Mouse (Mus musculus) limb, embryonic 14.5 days (tissue): ENCODE measurements around the gene Tcl1. TPM values are rescaled to one million over a fixed set of nuclear protein-coding genes. Genes with fewer than 3 reads are reported as not detected.
A peak's percentile ranks its signal among the peaks of the same experiment; 100 is the strongest.

Experiments
- ATAC-seq: fragments of 200-750 bp; cut with Nextera tagmentation; 2 replicates; pipeline ENCODE4 v1.8.0; 2017; ENCODE audit warnings: low read depth, moderate number of reproducible peaks, moderate TSS enrichment; ENCODE audit not compliant: low FRiP score
- DNase-seq: peaks from one replicate; pipeline ENCODE4 v3.0.0-alpha.2; 2015; ENCODE audit warnings: low spot score
- H3K27ac ChIP-seq: fragments of 300-500 bp; sonication (generic); replicated peaks from 2 replicates; pipeline ENCODE4 v1.5.1; 2014; ENCODE audit warnings: low read depth, mild to moderate bottlenecking, low read length, moderate library complexity, mixed read lengths
- H3K27me3 ChIP-seq: fragments of 300-500 bp; sonication (generic); 2 replicates; pipeline ENCODE4 v1.6.1; 2014; ENCODE audit warnings: low read length, mixed read lengths; ENCODE audit not compliant: control insufficient read depth, insufficient read depth
- H3K36me3 ChIP-seq: fragments of 300-500 bp; sonication (generic); 2 replicates; pipeline ENCODE4 v1.6.1; 2014; ENCODE audit warnings: mild to moderate bottlenecking, low read length, moderate library complexity, mixed read lengths; ENCODE audit not compliant: control insufficient read depth, insufficient read depth
- H3K4me1 ChIP-seq: fragments of 300-500 bp; sonication (generic); 2 replicates; pipeline ENCODE4 v1.6.1; 2014; ENCODE audit warnings: antibody characterized with exemption, low read length, mixed read lengths; ENCODE audit not compliant: control insufficient read depth, insufficient read depth
- H3K4me2 ChIP-seq: fragments of 300-500 bp; sonication (generic); replicated peaks from 2 replicates; pipeline ENCODE4 v1.6.1; 2014; ENCODE audit warnings: low read depth, mild to moderate bottlenecking, low read length, moderate library complexity; ENCODE audit not compliant: severe bottlenecking
- H3K4me3 ChIP-seq: fragments of 300-500 bp; sonication (generic); replicated peaks from 2 replicates; pipeline ENCODE4 v1.5.1; 2014; ENCODE audit warnings: low read length
- H3K9ac ChIP-seq: fragments of 300-500 bp; sonication (generic); 2 replicates; pipeline ENCODE4 v1.6.1; 2014; ENCODE audit warnings: mild to moderate bottlenecking, low read depth, low read length, moderate library complexity; ENCODE audit not compliant: severe bottlenecking
- H3K9me3 ChIP-seq: fragments of 300-500 bp; sonication (generic); 2 replicates; pipeline ENCODE4 v1.6.1; 2016; ENCODE audit warnings: low read length; ENCODE audit not compliant: control insufficient read depth
- POLR2A ChIP-seq: fragments of 200-500 bp; IDR thresholded peaks from 2 replicates; pipeline ENCODE4 v1.8.0; 2012; ENCODE audit warnings: inconsistent platforms, mild to moderate bottlenecking, moderate library complexity, borderline replicate concordance; ENCODE audit not compliant: insufficient read depth, insufficient read length; ENCODE audit errors: extremely low read depth
- WGBS: fragments of 180-500 bp; shearing (Covaris S2); extraction: QIAGEN DNeasy Blood & Tissue Kit; methylation state at CpG from one replicate; pipeline ENCODE4 v1.1.7; 2014; 5-methylcytosine and 5-hydroxymethylcytosine counted together
- polyA plus RNA-seq, 2 experiments: library from polyadenylated mRNA; depleted of rRNA in 1 of 2; stranded (reverse) in 1 of 2; unstranded in 1 of 2; fragments of >200 nt; fragmentation: Nextera tagmentation in 1 of 2; extraction: Ambion mirVana in 1 of 2; gene quantifications; 2 replicates each; pipeline versions ENCODE4 v1.2.1 to v1.2.3; 2012 to 2014

The Tcl1 gene
- polyA plus RNA-seq (2012; rRNA removed) (not detected in 2 replicates), polyA plus RNA-seq (2014; fragmentation: Nextera tagmentation; extraction: Ambion mirVana) (not detected in 2 replicates)

DNA sequence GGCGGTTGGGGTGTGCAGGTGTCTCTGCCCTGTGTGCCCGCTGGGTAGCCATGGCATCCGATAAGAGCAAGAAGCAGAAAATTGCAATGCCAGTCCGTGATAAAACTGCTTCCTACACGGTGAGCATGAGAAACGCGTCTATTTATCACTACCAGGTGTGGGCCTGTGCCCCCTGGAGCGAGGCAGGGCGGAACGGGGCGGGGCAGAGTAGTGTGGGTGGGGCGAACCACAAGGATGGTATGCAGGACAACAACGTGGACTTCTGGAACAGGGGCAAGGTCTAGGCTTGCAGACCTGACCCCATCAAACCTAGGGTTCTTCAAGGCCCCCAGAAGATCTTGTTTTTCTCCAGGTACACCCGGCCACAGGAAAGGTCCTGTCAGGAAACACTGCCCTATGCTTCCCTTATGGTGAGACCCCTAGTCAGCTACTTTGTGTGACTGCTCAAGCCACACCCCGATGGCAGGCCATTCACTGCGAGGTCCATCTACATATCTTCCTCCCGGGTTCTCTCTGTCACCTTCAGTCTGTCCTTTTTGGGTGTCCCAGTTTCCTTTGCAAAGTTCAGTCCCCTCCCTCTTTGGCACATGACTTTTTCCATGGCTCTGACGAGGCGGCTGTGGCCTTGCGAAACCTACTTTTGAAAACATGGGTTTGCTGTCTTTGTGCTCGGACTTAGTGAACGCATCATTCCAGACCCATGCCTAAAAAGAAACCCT lies at the start of gene Tcl1:
TSS of gene Tcl1 (minus strand) at position 193 of the 719 bp plus-strand sequence.
- no peaks in the 10 kb centered on the region for H3K36me3 ChIP-seq
- H3K4me3 ChIP-seq = no peak within 1 kb of the TSS
- H3K9ac ChIP-seq = no peak within 1 kb of the TSS
- TF ChIP-seq POLR2A = no peak
- H3K27ac ChIP-seq = no peak within 1 kb of the TSS
- no peaks in the 10 kb centered on the region for H3K27me3 ChIP-seq
- no peaks in the 10 kb centered on the region for H3K4me1 ChIP-seq
- no peak within 1 kb of the TSS for H3K4me2 ChIP-seq
- no peaks in the 10 kb centered on the region for H3K9me3 ChIP-seq
- ATAC-seq (no peak), DNase-seq (no peak)
- 82% methylated on average over 22 of the region's 22 CpGs for WGBS

GRCm38 (mm10) chr12:105271016-105271965 lies 48.7 kb upstream of the Tcl1 start:
- Histone ChIP-seq H3K27ac (no peak overlapping the region), H3K27me3 (no peaks in the 10 kb centered on the region), H3K9ac (no peak overlapping the region), H3K9me3 (no peaks in the 10 kb centered on the region), H3K4me2 (no peak overlapping the region), H3K4me1 (no peaks in the 10 kb centered on the region), H3K4me3 (no peak overlapping the region), H3K36me3 (no peaks in the 10 kb centered on the region)
- DNase-seq (no peak), ATAC-seq (no peak)
- no peak for TF ChIP-seq POLR2A
- 27% methylated on average over 17 of the region's 17 CpGs for WGBS

- H3K9ac ChIP-seq = no peak overlapping the region
- ATAC-seq = no peak
- 80% methylated on average over 5 of the region's 5 CpGs for WGBS
- no peak overlapping the region for H3K4me3 ChIP-seq
- no peaks in the 10 kb centered on the region for H3K27me3 ChIP-seq
- no peak overlapping the region for H3K27ac ChIP-seq
- H3K36me3 ChIP-seq = no peaks in the 10 kb centered on the region
- no peak overlapping the region for H3K4me2 ChIP-seq
- no peaks in the 10 kb centered on the region for H3K9me3 ChIP-seq
- TF ChIP-seq POLR2A = no peak
- DNase-seq = no peak
- no peaks in the 10 kb centered on the region for H3K4me1 ChIP-seq
Observed at GRCm38 (mm10) chr12:105267076-105267475, 44.5 kb upstream of the Tcl1 start.

DNA sequence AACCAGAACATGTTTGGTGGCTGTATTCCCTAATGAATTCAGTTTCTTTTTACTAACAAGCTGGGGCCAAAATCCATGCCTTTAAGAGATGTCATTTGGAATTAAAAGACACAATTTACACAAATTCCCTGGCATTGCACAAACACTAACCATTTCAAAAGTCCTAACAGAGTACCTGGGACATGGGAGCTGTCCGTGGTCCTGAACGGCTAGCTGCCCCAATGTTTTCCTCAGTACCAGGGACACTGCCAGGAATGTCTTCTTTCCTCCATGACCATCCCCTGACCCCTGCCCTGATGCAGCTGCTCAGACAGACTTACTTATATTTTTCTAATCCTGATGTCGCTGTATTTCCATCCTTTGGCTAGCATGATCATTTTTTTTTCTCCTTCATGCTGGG lies 43.5 kb upstream of the Tcl1 start:
- no peak overlapping the region for H3K4me3 ChIP-seq
- no peaks in the 10 kb centered on the region for H3K4me1 ChIP-seq
- no peaks in the 10 kb centered on the region for H3K9me3 ChIP-seq
- 10% methylated on average over 3 of the region's 3 CpGs for WGBS
- ATAC-seq (no peak), DNase-seq (peak; percentile 86)
- H3K27ac ChIP-seq = no peak overlapping the region
- no peak overlapping the region for H3K4me2 ChIP-seq
- no peaks in the 10 kb centered on the region for H3K27me3 ChIP-seq
- no peaks in the 10 kb centered on the region for H3K36me3 ChIP-seq
- H3K9ac ChIP-seq = no peak overlapping the region
- no peak for TF ChIP-seq POLR2A

DNA sequence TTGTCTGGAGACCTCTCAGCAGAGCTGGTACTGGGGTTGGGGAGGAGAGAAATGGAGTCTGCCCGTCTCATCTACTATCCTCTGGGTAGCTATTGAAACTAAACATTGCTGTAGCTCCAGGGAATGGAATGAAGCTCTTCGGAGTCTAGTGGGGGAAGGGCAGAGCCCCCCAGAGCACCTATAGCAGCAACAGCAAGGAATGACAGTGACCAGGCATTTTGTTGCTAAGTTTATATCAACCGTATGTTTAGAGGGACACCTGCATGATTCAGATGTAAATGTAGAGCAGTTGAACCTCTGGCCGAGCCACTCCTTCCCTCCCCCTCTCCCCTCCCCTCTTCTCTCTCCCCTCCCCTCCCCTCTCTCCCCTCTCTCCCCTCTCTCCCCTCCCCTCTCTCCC lies 36.6 kb upstream of the Tcl1 start:
- no peak for TF ChIP-seq POLR2A
- ATAC-seq (no peak), DNase-seq (no peak)
- 42% methylated on average over 4 of the region's 4 CpGs for WGBS
- H3K27ac ChIP-seq = no peak overlapping the region
- H3K36me3 ChIP-seq = no peaks in the 10 kb centered on the region
- no peak overlapping the region for H3K4me3 ChIP-seq
- no peak overlapping the region for H3K9ac ChIP-seq
- H3K4me2 ChIP-seq = no peak overlapping the region
- no peaks in the 10 kb centered on the region for H3K4me1 ChIP-seq
- no peaks in the 10 kb centered on the region for H3K9me3 ChIP-seq
- no peaks in the 10 kb centered on the region for H3K27me3 ChIP-seq
